Mouse (Mus musculus) midbrain, embryonic 10.5 days (tissue): ENCODE data around the gene Tmem97. TPM values are rescaled to one million over a fixed set of nuclear protein-coding genes. Genes with fewer than 3 reads are reported as not detected.
A peak's percentile ranks its signal among the peaks of the same experiment; 100 is the strongest.

Experiments used
- DNase-seq: peaks from one replicate; pipeline ENCODE4 v3.0.0-alpha.2; 2017; ENCODE audit warnings: low spot score
- H3K27ac ChIP-seq: fragments of 300-500 bp; sonication (generic); replicated peaks from 2 replicates; pipeline ENCODE4 v1.5.1; 2016; ENCODE audit warnings: mild to moderate bottlenecking
- H3K27me3 ChIP-seq: fragments of 300-500 bp; sonication (generic); 2 replicates; pipeline ENCODE4 v1.6.1; 2016; ENCODE audit warnings: low read depth, mild to moderate bottlenecking; ENCODE audit not compliant: poor library complexity, severe bottlenecking
- H3K36me3 ChIP-seq: fragments of 300-500 bp; sonication (generic); 2 replicates; pipeline ENCODE4 v1.6.1; 2016; ENCODE audit warnings: mild to moderate bottlenecking, moderate library complexity
- H3K4me1 ChIP-seq: fragments of 300-500 bp; sonication (generic); 2 replicates; pipeline ENCODE4 v1.6.1; 2016
- H3K4me3 ChIP-seq: fragments of 300-500 bp; sonication (generic); 2 replicates; pipeline ENCODE4 v1.5.1; 2016; ENCODE audit warnings: mild to moderate bottlenecking, moderate library complexity
- H3K9me3 ChIP-seq: fragments of 300-500 bp; sonication (generic); replicated peaks from 2 replicates; pipeline ENCODE4 v1.6.1; 2016; ENCODE audit warnings: mild to moderate bottlenecking
- WGBS: fragments of 180-500 bp; shearing (Covaris S2); methylation state at CpG from one replicate; pipeline ENCODE4 v1.1.7; 2016; 5-methylcytosine and 5-hydroxymethylcytosine counted together
- polyA plus RNA-seq: library from polyadenylated mRNA; unstranded; fragments of >200 nt; fragmentation: Nextera tagmentation; extraction: Ambion mirVana; gene quantifications from 2 replicates; pipeline ENCODE4 v1.2.1, GENCODE M21; 2016

Tmem97 gene
- polyA plus RNA-seq, 1 experiment from 2014 or later: 110 TPM

DNA sequence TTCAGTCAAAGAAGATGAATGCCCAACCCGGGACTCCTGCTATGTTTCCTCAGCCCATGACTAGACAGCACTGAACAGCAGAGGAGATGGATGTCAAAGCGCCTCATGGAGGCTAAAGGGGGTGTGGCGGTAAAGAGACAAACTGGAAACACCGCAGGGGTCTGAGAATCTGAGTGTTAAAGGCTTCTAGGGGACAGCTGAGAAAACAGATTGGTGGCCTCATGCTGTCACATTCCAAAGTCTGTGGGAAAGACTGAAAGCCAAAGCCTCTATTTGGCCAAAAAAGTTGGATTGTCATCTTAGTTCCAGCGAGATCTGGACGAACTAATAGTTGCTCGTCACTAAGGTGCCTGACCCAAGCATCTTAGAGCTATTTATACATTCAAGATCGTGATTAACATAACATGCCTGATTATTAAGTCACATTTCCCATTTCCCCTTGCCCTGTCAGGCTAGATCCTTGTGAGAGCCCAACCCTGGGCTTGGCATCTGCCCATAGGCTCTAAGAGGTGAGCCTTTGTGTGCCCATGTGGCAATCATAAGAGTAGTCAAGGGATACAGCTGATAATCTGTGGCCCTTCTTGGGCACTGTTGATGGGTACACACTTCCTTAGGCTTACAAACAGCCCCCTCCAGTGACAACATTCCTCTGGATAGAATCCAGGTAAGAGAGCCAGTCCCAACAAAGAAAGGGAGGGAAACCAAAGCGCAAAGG, 27.2 kb downstream of the Tmem97 start:
- WGBS: 81% methylated on average over 9 of the region's 9 CpGs

DNA sequence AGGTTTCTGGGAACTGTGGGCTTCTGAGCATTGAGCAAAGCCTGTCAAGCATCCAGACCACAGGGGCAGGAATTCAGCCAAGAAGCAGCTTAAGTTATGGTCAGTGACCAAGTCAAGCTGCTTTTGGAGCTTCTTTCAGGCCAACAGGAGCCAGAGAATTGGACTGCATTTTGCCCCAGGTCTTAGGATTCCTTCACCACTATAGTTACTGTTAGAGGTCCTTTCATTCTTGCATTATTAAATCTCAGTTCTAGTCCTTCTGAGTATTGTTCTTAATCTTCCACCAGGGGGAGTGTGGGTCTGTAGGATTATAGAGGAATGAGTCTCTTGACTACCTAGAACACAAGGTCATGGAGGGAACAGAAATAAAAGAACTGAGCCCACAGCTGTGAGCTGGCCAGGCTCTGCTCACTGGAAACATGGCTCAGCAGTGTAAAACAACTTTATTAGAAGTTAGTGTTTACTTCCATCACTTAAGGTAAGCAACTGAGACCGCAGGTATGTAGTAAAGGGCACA, 28.0 kb downstream of the Tmem97 start:
- H3K27me3 ChIP-seq: no peaks in the 10 kb centered on the region
- no peaks in the 10 kb centered on the region for H3K4me1 ChIP-seq
- DNase-seq: no peak
- H3K9me3 ChIP-seq: no peaks in the 10 kb centered on the region
- H3K36me3 ChIP-seq: peaks cover 100% of the 10 kb centered on the region
- no peak overlapping the region for H3K27ac ChIP-seq
- WGBS: 93% methylated on average over 1 of the region's 1 CpGs
- no peak overlapping the region for H3K4me3 ChIP-seq

More for the DNA sequence above, 27.2 kb downstream of the Tmem97 start:
- Histone ChIP-seq H3K27me3 (no peaks in the 10 kb centered on the region), H3K27ac (no peak overlapping the region), H3K36me3 (peaks cover 100% of the 10 kb centered on the region), H3K4me3 (no peak overlapping the region), H3K4me1 (no peaks in the 10 kb centered on the region), H3K9me3 (no peaks in the 10 kb centered on the region)
- no peak for DNase-seq

DNA sequence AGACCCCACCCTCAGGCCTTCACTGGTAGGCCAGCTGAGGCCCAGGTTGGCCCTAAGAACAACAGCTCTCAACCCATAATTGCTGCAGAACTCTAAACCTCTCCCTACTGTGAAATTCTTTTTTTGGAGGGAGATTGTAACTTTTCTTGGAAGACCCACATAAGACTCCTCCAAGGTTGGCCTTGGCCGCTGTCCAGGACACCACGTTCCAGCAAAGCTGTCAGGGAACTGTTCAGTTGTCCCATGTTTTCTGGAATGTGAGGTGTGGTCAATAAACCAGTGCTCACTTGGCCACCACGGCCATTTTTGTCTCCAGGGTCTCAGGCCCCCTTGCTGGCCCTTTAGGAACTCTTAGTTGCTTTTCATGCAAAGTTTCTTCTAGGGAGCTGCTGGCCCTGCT, 28.7 kb downstream of the Tmem97 start:
- Histone ChIP-seq H3K27me3 (no peaks in the 10 kb centered on the region), H3K27ac (no peak overlapping the region), H3K4me3 (no peak overlapping the region), H3K36me3 (peaks cover 98% of the 10 kb centered on the region), H3K9me3 (no peaks in the 10 kb centered on the region), H3K4me1 (no peaks in the 10 kb centered on the region)
- 94% methylated on average over 3 of the region's 3 CpGs for WGBS
- DNase-seq: no peak

DNA sequence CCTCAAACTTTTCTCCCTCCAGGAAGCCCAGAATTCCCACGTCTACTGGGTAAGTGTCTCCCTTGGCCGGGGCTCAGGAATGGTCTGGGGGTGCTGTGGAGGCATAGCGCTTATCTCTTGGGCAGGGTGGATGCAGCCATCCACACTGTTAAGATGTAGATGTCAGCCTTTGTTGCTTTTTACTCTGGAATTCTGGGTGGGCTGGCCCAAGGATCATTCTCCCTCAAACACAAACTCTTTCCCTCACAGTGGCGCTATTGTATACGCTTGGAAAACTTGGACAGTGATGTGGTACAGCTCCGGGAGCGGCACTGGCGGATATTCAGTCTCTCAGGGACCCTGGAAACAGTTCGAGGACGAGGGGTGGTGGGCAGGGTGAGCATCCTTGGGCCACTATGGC, 31.6 kb downstream of the Tmem97 start:
- 93% methylated on average over 10 of the region's 10 CpGs for WGBS

DNA sequence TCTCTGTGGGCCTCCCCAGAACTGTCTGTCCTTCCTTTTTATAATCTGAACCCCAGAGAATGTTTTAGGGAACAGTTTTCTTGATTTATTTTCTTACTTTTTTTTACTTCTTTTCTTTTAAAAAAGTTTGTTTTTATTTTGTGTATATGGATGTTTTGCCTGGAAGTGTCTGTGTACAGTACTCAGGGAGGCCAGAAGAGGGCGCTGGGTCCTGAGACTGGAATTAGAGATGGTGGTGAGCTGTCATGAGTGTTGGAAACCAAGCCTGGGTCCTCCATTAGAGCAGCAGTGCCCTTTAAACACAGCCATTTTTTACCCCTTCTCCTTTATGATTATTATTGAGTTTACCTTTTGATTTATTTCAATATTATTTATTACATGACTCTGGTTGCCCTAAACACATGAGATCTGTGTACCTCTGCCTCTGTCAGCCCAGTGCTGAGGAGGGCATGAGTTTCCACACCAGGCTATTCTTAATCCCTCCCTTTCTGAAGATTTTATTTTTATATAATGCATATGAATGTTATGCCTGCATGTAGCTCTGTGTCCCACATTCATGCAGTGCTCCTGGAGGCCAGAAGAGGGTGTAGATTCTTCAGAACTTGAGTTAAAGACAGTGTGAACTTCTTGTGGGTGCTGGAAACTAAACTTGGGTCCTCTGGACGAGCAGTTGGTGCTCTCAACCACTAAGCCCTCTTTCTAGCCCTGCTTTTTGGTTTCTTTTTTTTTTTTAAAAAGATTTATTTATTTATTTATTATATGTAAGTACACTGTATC, 34.8 kb downstream of the Tmem97 start:
- Histone ChIP-seq H3K36me3 (peaks cover 70% of the 10 kb centered on the region), H3K27me3 (no peaks in the 10 kb centered on the region), H3K4me1 (peaks cover 24% of the 10 kb centered on the region), H3K27ac (no peak overlapping the region), H3K9me3 (no peaks in the 10 kb centered on the region), H3K4me3 (no peak overlapping the region)
- no peak for DNase-seq
- 52% methylated on average over 2 of the region's 2 CpGs for WGBS

More for the DNA sequence above, 31.6 kb downstream of the Tmem97 start:
- Histone ChIP-seq H3K4me1 (no peaks in the 10 kb centered on the region), H3K4me3 (no peak overlapping the region), H3K27me3 (no peaks in the 10 kb centered on the region), H3K27ac (no peak overlapping the region), H3K9me3 (no peaks in the 10 kb centered on the region), H3K36me3 (peaks cover 98% of the 10 kb centered on the region)
- DNase-seq: no peak

DNA sequence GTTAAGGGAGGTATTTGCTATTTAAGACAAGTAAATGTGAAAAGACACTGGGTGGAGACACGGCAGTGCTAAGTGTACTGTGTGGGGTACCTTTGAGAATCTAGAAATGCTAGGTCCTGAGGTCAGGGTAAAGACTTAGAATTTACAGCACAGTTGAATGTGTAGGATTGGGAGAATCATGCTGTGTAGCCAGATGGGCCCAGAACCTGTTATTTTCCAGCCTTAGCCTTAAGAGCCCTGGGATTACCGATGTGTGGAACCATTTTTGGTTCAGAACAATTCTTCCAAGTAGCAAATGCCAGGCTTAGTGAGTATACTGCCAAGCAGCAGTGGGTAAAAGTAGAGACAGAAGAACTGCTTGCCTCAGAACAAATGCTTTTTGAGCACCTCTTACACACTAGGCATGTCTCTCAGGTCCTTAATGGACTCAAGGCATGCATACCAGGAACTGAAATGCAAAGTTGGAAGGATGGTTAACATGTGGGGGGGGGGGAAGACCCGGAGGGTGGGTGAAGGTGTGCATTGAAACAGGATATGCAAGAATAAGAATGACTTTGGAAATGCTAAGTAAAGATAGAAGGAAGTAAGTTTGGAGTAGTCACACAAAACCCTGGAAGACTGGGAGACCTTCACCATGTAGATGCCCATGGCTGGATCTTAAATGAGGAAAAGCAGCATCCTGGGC, 37.3 kb downstream of the Tmem97 start:
- H3K9me3 ChIP-seq: no peaks in the 10 kb centered on the region
- 81% methylated on average over 3 of the region's 3 CpGs for WGBS

DNA sequence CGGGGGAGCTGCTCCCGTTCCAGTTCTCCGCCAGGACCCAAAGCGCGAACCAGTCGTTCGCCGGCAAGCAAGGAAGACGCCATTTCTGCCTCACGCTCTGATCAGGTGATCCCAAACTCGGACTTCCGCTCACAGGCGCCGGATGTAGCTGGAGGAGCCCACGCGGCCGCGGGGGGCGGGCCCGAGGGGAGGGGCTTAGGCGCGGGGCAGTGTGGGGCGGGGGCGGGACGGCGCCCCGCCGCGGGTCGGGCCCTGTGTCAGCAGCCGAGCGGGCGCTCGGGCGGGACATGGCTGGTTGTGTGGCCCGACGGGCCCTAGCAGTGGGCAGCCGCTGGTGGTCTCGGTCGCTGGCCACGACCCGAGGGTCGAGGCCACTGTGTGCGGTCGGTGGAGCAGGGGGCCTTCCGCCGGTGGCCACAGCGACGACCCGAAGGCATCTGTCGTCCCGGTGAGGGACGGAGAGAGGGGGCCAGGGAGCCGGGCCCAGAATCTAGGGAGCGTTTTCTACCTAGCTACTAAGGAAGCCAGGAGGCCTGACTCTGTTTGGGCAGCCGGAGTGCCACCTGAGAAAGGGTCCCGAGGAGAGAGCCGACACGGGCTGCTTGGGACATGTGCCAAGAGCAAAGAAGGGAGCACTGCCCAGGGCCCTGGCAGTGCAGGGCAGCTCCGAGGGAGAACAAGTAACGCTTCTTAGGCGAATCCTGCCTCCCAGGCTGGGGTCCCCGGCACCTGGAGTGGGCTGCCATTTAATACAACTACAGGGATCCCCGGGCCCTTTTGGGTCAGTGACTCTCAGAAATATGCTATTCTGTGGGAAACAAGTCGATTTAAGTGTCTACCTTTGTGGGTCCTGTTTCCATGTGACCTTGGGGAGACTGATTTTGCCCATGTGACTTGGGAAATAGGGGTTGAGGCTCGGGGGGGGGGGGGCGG, 38.3 kb downstream of the Tmem97 start, which contains the start of the genes Tmem199 and Poldip2:
TSS of gene Tmem199 (minus strand) at position 148 of the 933 bp plus-strand sequence.
TSS of gene Poldip2 (plus strand) at position 169 of the 933 bp plus-strand sequence.
- peak within 1 kb of the TSS; percentile 96 for H3K27ac ChIP-seq
- peak within 1 kb of the TSS; percentile 80 for H3K4me3 ChIP-seq
- no peaks in the 10 kb centered on the region for H3K9me3 ChIP-seq
- under 1% methylated on average over 66 of the region's 67 CpGs for WGBS
- H3K36me3 ChIP-seq: peaks cover 65% of the 10 kb centered on the region
- DNase-seq: peak; percentile 96
- H3K27me3 ChIP-seq: no peaks in the 10 kb centered on the region
- peaks cover 25% of the 10 kb centered on the region for H3K4me1 ChIP-seq

More for the DNA sequence above, 37.3 kb downstream of the Tmem97 start:
- no peak for DNase-seq
- Histone ChIP-seq H3K27ac (peak overlapping the region; percentile 96), H3K4me3 (peak overlapping the region; percentile 80), H3K4me1 (peaks cover 25% of the 10 kb centered on the region), H3K27me3 (no peaks in the 10 kb centered on the region), H3K36me3 (peaks cover 65% of the 10 kb centered on the region)

DNA sequence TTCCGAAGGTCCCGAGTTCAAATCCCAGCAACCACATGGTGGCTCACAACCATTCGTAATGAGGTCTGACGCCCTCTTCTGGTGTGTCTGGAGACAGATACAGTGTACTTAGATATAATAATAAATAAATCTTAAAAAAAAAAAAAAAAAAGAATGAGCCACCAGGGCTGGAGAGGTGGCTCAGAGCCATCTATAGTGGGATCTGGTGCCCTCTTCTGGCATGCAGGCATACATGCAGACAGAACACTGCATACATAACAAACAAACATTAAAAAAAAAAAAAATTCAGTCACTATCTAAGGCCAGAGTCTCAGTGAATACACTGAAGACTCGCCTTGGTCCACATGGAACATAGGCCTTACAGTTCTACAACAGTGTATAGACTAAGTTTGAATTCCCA, 41.4 kb downstream of the Tmem97 start:
- no peak overlapping the region for H3K4me3 ChIP-seq
- H3K27me3 ChIP-seq: no peaks in the 10 kb centered on the region
- 79% methylated on average over 5 of the region's 5 CpGs for WGBS
- peaks cover 60% of the 10 kb centered on the region for H3K36me3 ChIP-seq
- H3K9me3 ChIP-seq: no peaks in the 10 kb centered on the region
- H3K27ac ChIP-seq: no peak overlapping the region
- no peak for DNase-seq
- H3K4me1 ChIP-seq: peaks cover 25% of the 10 kb centered on the region

DNA sequence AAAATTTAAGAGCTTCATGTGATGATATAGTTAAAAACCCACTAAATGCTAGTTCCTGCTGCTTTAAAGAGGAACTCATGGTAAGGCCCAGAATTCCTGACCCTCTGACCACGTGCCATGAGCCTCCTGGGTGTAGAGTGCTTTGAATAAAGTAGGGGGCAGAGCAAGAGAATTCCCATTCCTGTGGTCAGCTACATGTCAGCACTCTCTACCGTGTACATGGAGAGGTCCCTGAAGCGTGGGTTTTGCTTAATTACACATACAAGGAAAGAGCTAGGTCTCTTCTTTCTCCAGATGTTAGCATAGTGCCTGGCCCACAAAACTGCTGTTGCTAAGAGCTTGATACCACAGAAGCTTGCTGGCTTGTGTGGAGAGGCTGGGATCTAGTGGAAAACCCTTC, 45.1 kb downstream of the Tmem97 start:
- 84% methylated on average over 3 of the region's 3 CpGs for WGBS
- peaks cover 54% of the 10 kb centered on the region for H3K36me3 ChIP-seq

DNA sequence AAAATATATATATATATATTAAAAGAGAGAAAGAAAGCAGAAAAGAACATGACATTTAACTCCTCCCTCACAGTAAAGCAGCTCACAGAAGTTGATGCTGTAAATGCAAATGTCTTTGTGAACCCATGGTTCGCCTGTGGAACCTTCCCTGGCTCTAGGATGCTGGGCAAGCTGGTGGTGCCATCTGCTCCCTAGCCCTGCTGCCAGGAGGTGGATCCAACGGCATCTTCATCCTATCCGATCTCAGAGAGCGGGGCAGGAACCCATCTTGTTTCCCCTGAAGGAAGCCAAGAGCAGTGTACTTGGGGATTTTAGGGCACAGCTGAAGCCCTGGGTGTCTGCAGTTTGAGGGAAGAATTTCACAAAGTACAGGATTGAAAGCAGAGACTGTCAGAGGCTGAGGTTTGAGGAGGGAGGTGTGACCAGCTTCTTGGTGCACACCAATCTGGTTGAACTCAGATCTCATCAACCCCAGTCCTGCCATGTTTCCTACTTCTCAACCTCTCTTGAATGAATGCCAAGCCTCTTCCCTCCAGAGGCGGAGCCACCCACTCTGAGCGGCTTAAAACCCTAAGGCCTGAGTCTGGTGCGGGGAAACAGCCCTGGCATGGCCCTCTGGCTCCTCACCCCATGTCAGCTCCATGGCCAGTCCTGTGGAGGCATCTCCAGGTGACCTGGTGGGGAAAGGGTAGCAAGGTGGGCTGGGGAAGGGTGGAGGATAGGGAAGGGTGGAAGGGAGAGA, 47.5 kb downstream of the Tmem97 start, which contains the start of gene Sebox:
TSS of gene Sebox (plus strand) at position 539 of the 742 bp plus-strand sequence.
- H3K4me1 ChIP-seq: peaks cover 35% of the 10 kb centered on the region
- H3K36me3 ChIP-seq: peaks cover 33% of the 10 kb centered on the region
- H3K27ac ChIP-seq: no peak within 1 kb of the TSS
- 72% methylated on average over 7 of the region's 7 CpGs for WGBS
- H3K9me3 ChIP-seq: no peaks in the 10 kb centered on the region
- DNase-seq: no peak
- H3K4me3 ChIP-seq: no peak within 1 kb of the TSS
- peaks cover 33% of the 10 kb centered on the region for H3K27me3 ChIP-seq

More for the DNA sequence above, 45.1 kb downstream of the Tmem97 start:
- Histone ChIP-seq H3K27ac (no peak overlapping the region), H3K4me3 (no peak overlapping the region), H3K4me1 (peaks cover 12% of the 10 kb centered on the region), H3K27me3 (peaks cover 11% of the 10 kb centered on the region), H3K9me3 (no peaks in the 10 kb centered on the region)
- DNase-seq: no peak

DNA sequence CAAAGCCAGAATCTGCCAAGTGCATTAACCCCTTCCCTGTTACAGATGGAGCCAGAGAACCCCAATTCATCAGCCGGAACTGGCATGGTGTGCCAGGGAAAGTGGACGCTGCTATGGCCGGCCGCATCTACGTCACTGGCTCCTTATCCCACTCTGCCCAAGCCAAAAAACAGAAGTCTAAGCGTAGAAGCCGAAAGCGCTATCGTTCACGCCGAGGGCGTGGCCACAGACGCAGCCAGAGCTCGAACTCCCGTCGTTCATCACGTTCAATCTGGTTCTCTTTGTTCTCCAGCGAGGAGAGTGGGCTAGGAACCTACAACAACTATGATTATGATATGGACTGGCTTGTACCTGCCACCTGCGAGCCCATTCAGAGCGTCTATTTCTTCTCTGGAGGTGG, 49.0 kb downstream of the Tmem97 start:
- WGBS: 83% methylated on average over 20 of the region's 20 CpGs
- peaks cover 39% of the 10 kb centered on the region for H3K27me3 ChIP-seq
- DNase-seq: no peak

More for the DNA sequence above, 49.0 kb downstream of the Tmem97 start:
- H3K4me3 ChIP-seq: no peak overlapping the region
- no peaks in the 10 kb centered on the region for H3K9me3 ChIP-seq
- H3K27ac ChIP-seq: peak overlapping the region; percentile 42; the same call in 1 of the 2 replicates
- H3K36me3 ChIP-seq: peaks cover 17% of the 10 kb centered on the region
- H3K4me1 ChIP-seq: peaks cover 48% of the 10 kb centered on the region
